ENCODE assay signal across 26 mouse cellular contexts in genomic region chr1:179161947-179162346, GRCm38 (mm10).
DNase-seq lines count a peak whose midpoint lies in the region; ATAC-seq and TF ChIP-seq lines count a peak whose summit lies in the region.
"Had no signal": no experiment of that assay in that cellular context is flagged by ENCODE, and none has a peak within 500 bp of the region (broad histone marks: within the 10 kb centered on the region; RNA-seq: fewer than 3 reads in every experiment).

No protein-coding gene starts in this region.

- H3K27ac ChIP-seq in embryonic facial prominence, embryonic 14.5 days (replicated peaks; ENCODE audit: low read depth, low read length) = no peak overlapping the region
- no peak overlapping the region for H3K27ac ChIP-seq in embryonic facial prominence, embryonic 10.5 days (replicated peaks)
- peak overlapping the region; percentile 51; the same call in 1 of the 2 replicates for H3K27ac ChIP-seq in layer of hippocampus, adult 2 months
- peak overlapping the region; percentile 54; the same call in 1 of the 2 replicates for H3K27ac ChIP-seq in hindbrain, postnatal 0 days
- peak overlapping the region; percentile 46; the same call in 1 of the 2 replicates for H3K27ac ChIP-seq in midbrain, embryonic 16.5 days (ENCODE audit: low read length)
- H3K27ac ChIP-seq: embryonic facial prominence, embryonic 12.5 days; forebrain, embryonic 15.5 days; heart, adult 2 months; kidney, embryonic 15.5 days; limb, embryonic 15.5 days; liver, embryonic 14.5 days; neural tube, embryonic 15.5 days had no signal

- 42% methylated on average over 6 of the region's 6 CpGs for WGBS in embryonic facial prominence, embryonic 14.5 days
- WGBS in embryonic facial prominence, embryonic 10.5 days = 53% methylated on average over 6 of the region's 6 CpGs
- WGBS in hindbrain, postnatal 0 days = 14% methylated on average over 6 of the region's 6 CpGs
- 5% methylated on average over 6 of the region's 6 CpGs for WGBS in midbrain, embryonic 16.5 days

- H3K9me3 ChIP-seq in embryonic facial prominence, embryonic 14.5 days (ENCODE audit: control insufficient read depth, low read length) = no peaks in the 10 kb centered on the region
- no peaks in the 10 kb centered on the region for H3K9me3 ChIP-seq in embryonic facial prominence, embryonic 10.5 days
- H3K9me3 ChIP-seq in hindbrain, postnatal 0 days (ENCODE audit: low read length) = no peaks in the 10 kb centered on the region
- no peaks in the 10 kb centered on the region for H3K9me3 ChIP-seq in midbrain, embryonic 16.5 days (replicated peaks; ENCODE audit: control insufficient read depth, low read length, poor library complexity, severe bottlenecking)
- H3K9me3 ChIP-seq: embryonic facial prominence, embryonic 12.5 days; forebrain, embryonic 15.5 days; kidney, embryonic 15.5 days; limb, embryonic 15.5 days; neural tube, embryonic 15.5 days had no signal

- H3K4me1 ChIP-seq in embryonic facial prominence, embryonic 14.5 days (ENCODE audit: control insufficient read depth, insufficient read depth, low read length) = peaks cover 4% of the 10 kb centered on the region; the same call in 1 of the 2 replicates
- peaks cover 34% of the 10 kb centered on the region for H3K4me1 ChIP-seq in embryonic facial prominence, embryonic 10.5 days
- H3K4me1 ChIP-seq in hindbrain, postnatal 0 days (ENCODE audit: insufficient read depth, low read length) = peaks cover 8% of the 10 kb centered on the region; the same call in 1 of the 2 replicates
- peaks cover 20% of the 10 kb centered on the region for H3K4me1 ChIP-seq in midbrain, embryonic 16.5 days (ENCODE audit: control insufficient read depth, insufficient read depth, low read length)
- H3K4me1 ChIP-seq: forebrain, embryonic 15.5 days had no signal

- no peaks in the 10 kb centered on the region for H3K36me3 ChIP-seq in embryonic facial prominence, embryonic 14.5 days (ENCODE audit: control insufficient read depth, insufficient read depth, low read length)
- H3K36me3 ChIP-seq in embryonic facial prominence, embryonic 10.5 days (replicated peaks) = no peaks in the 10 kb centered on the region
- no peaks in the 10 kb centered on the region for H3K36me3 ChIP-seq in hindbrain, postnatal 0 days (ENCODE audit: insufficient read depth, low read length)
- H3K36me3 ChIP-seq in midbrain, embryonic 16.5 days (ENCODE audit: control insufficient read depth, insufficient read depth, low read length) = no peaks in the 10 kb centered on the region
- H3K36me3 ChIP-seq: embryonic facial prominence, embryonic 12.5 days; forebrain, embryonic 15.5 days; kidney, embryonic 15.5 days; limb, embryonic 15.5 days; neural tube, embryonic 15.5 days had no signal

- TF ChIP-seq CTCF in layer of hippocampus, adult 2 months (conservative IDR thresholded peaks at IDR 0.05) = no peak
- no peak for TF ChIP-seq CTCF in hindbrain, postnatal 0 days (IDR thresholded peaks at IDR 0.05; ENCODE audit: low read depth)

- DNase-seq in embryonic facial prominence, embryonic 14.5 days (ENCODE audit: low spot score) = no peak
- no peak for DNase-seq in embryonic facial prominence, embryonic 10.5 days (ENCODE audit: low spot score)
- no peak for DNase-seq in layer of hippocampus, adult 2 months (ENCODE audit: low spot score in 2 of 2)
- DNase-seq in layer of hippocampus, adult 18-20 months (ENCODE audit: low spot score in 2 of 2) = no peak
- DNase-seq in hindbrain, postnatal 0 days (ENCODE audit: low spot score) = peak; percentile 36
- no peak for DNase-seq in spleen, postnatal 14 days (ENCODE audit: low spot score in 2 of 2)
- DNase-seq in kidney, postnatal 10 days = no peak
- DNase-seq: adrenal gland, postnatal 10 days; cerebellum, adult 2 months; cerebellum, postnatal 25 days; gastrocnemius, postnatal 10 days; heart, adult 2 months; kidney, adult 11 months; left cerebral cortex, postnatal 4 days; lung, embryonic 14.5 days; right cerebral cortex, adult 18-20 months; right cerebral cortex, postnatal 4 days; thymus, adult 2 months; thymus, postnatal 4 days had no signal

- H3K9ac ChIP-seq in embryonic facial prominence, embryonic 14.5 days (ENCODE audit: low read depth, low read length) = peak overlapping the region; percentile 10; the same call in 1 of the 2 replicates
- no peak overlapping the region for H3K9ac ChIP-seq in hindbrain, postnatal 0 days (replicated peaks; ENCODE audit: low read length)
- H3K9ac ChIP-seq in midbrain, embryonic 16.5 days (ENCODE audit: low read depth, low read length) = no peak overlapping the region
- H3K9ac ChIP-seq: embryonic facial prominence, embryonic 12.5 days; forebrain, embryonic 15.5 days; kidney, embryonic 15.5 days; limb, embryonic 15.5 days; liver, embryonic 14.5 days; lung, embryonic 14.5 days; neural tube, embryonic 15.5 days had no signal

- H3K4me3 ChIP-seq in embryonic facial prominence, embryonic 14.5 days (ENCODE audit: low read depth, low read length) = no peak overlapping the region
- H3K4me3 ChIP-seq in embryonic facial prominence, embryonic 10.5 days = no peak overlapping the region
- H3K4me3 ChIP-seq in layer of hippocampus, adult 2 months = no peak overlapping the region
- H3K4me3 ChIP-seq in hindbrain, postnatal 0 days (ENCODE audit: low read length) = no peak overlapping the region
- H3K4me3 ChIP-seq in midbrain, embryonic 16.5 days (ENCODE audit: low read depth, low read length) = no peak overlapping the region
- H3K4me3 ChIP-seq: embryonic facial prominence, embryonic 12.5 days; forebrain, embryonic 15.5 days; heart, adult 2 months; kidney, embryonic 15.5 days; limb, embryonic 15.5 days; neural tube, embryonic 15.5 days had no signal

- no peaks in the 10 kb centered on the region for H3K27me3 ChIP-seq in embryonic facial prominence, embryonic 14.5 days (replicated peaks; ENCODE audit: control insufficient read depth, insufficient read depth, low read length)
- H3K27me3 ChIP-seq in embryonic facial prominence, embryonic 10.5 days (replicated peaks; ENCODE audit: low read depth, poor library complexity, severe bottlenecking) = no peaks in the 10 kb centered on the region
- no peaks in the 10 kb centered on the region for H3K27me3 ChIP-seq in hindbrain, postnatal 0 days (ENCODE audit: insufficient read depth, low read length)
- H3K27me3 ChIP-seq in midbrain, embryonic 16.5 days (ENCODE audit: control insufficient read depth, insufficient read depth, low read depth, low read length) = no peaks in the 10 kb centered on the region
- H3K27me3 ChIP-seq: forebrain, embryonic 15.5 days; kidney, embryonic 15.5 days; limb, embryonic 15.5 days; neural tube, embryonic 15.5 days had no signal

- no peak for ATAC-seq in embryonic facial prominence, embryonic 14.5 days (ENCODE audit: low read depth)
- no peak for ATAC-seq in hindbrain, postnatal 0 days
- peak; percentile 48; the same call in 1 of the 2 replicates for ATAC-seq in midbrain, embryonic 16.5 days
- ATAC-seq: forebrain, embryonic 15.5 days had no signal

- no peak overlapping the region for H3K4me2 ChIP-seq in embryonic facial prominence, embryonic 14.5 days (ENCODE audit: low read depth, low read length)
- H3K4me2 ChIP-seq in hindbrain, postnatal 0 days (ENCODE audit: low read depth, low read length) = no peak overlapping the region
- 0 out of 2 replicates have a peak overlapping the region, but pooled peaks have one; percentile 5 for H3K4me2 ChIP-seq in midbrain, embryonic 16.5 days (ENCODE audit: low read length)
- H3K4me2 ChIP-seq: embryonic facial prominence, embryonic 12.5 days; forebrain, embryonic 15.5 days; kidney, embryonic 15.5 days; limb, embryonic 15.5 days; lung, embryonic 14.5 days; neural tube, embryonic 15.5 days had no signal

Comparison
In these comparisons a context has a peak if more than half of its experiments do, and no peak if none do; other contexts are left out.
1. H3K27ac ChIP-seq: peak in layer of hippocampus, adult 2 months (single experiment), hindbrain, postnatal 0 days (single experiment) and midbrain, embryonic 16.5 days (single experiment); none in embryonic facial prominence, embryonic 14.5 days (single experiment) and embryonic facial prominence, embryonic 10.5 days (single experiment).